Mouse (Mus musculus): Measurements from ENCODE around the gene Exoc1. TPM values are rescaled to one million over a fixed set of nuclear protein-coding genes. Genes with fewer than 3 reads are reported as not detected.

Exoc1 gene
- 10 to 100 TPM; 51.5 to 88.9 TPM for polyA plus RNA-seq (2017; shearing (Covaris generic))

DNA sequence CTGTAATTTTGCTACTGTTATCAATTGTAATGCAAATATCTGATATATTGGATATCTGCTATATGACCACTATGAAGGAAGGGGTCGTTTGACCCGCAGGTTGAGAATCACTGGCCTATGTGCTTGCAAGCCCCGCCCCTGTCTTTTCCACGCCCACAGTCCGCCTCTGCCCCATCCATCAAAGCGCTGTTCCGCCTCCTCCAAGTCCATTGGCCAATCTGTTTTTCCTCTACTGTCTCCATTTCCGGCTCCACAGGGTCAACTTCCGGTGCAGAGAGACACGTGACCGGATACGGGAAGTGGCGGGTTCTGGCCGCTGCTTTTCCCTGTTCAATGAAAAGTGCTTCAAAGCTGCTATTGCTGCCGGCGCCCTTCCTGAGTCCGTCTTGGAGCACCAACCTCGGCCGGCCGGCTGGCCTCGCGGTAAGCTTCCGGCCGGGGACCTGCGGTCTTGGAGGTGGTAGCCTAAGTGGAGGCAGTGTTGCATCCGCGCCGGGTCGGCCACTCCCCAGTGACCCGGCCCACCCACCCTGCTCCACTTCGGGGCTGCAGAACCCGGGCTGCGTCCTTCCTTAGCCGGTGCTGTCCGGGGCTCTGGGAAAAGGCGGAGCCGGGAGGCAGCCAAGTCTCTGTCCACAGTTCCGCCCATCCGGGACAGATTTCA is at the start of gene Exoc1:
TSS of gene Exoc1 (plus strand) at position 272 of the 664 bp plus-strand sequence.
- peak; percentile 100 for ATAC-seq

- ATAC-seq, result no peak
Observed at GRCm38 (mm10) chr5:76483811-76484210, 45.3 kb upstream of the Exoc1 start, which contains the start of gene Gm7271. Gene Gm7271 (plus strand): TSS chr5:76484040.

GRCm38 (mm10) chr5:76495126-76495525 is 34.0 kb upstream of the Exoc1 start:
- ATAC-seq, result no peak

DNA sequence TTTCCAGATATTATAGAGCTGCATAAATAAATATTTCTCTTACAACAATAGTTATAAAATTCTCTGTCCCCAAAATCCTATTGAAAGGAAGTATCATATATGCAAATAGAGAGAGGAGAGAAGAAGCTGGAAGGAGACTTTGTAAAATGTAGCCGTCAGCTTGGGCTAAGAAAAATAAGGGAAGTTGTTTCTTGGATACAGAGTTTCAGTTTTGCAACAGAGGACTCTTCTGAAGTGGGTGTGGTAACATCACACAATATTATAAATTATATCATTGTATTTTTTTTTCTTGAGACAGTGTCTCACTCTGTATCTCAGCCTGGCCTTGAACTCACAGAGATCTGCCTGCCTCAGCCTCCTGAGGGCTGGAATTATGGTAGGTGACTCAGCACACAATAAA is 6.7 kb upstream of the Exoc1 start:
- no peak for ATAC-seq

DNA sequence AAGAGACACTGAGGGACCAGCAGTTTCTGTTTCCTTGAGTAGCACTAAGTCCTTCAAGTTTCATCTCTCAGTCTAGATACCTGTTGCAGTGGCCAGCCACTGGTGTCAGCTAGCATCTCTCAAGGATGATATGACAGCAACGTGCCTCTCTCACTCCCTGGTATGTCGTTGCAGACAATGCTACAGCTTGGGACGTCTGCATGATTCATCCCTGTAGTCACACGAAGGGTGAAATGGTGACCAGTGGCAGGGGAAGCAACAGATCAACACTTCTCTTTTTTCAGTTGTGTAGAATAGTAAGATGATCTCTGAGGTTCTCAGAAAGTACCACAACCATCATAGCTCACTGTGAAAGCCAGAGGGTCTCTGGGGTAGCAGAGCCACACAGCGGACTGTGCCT is 4.5 kb upstream of the Exoc1 start:
- ATAC-seq, result no peak

- no peak for ATAC-seq
Observed at GRCm38 (mm10) chr5:76525066-76525465, 4.0 kb upstream of the Exoc1 start.

DNA sequence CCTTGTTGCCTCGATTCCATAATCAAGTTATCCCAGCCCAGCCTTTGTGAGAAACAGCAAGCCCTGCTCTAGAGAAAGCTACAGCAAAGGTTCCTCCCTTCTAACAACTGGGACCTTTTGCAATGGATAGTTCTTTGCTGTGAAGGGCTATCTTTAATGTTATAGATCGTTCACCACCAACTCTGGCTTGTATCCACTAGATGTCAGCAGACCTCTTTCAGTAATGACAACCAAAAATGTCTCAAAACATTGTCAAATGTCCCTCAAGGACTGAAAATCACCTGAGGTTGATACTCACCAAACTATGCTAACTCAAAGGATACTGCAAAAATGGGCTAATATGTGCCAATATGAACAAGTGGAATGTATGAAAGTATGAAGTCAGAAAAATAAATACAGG is 3.3 kb upstream of the Exoc1 start:
- no peak for ATAC-seq

- ATAC-seq, result no peak
Observed at GRCm38 (mm10) chr5:76529704-76530066, 574 bp downstream of the Exoc1 start.

GRCm38 (mm10) chr5:76533186-76533585 is 4.1 kb downstream of the Exoc1 start:
- ATAC-seq, result no peak

- ATAC-seq, result no peak
Observed at GRCm38 (mm10) chr5:76536231-76536630, 7.1 kb downstream of the Exoc1 start.

- ATAC-seq, result no peak
Observed at GRCm38 (mm10) chr5:76537578-76537977, 8.5 kb downstream of the Exoc1 start.

DNA sequence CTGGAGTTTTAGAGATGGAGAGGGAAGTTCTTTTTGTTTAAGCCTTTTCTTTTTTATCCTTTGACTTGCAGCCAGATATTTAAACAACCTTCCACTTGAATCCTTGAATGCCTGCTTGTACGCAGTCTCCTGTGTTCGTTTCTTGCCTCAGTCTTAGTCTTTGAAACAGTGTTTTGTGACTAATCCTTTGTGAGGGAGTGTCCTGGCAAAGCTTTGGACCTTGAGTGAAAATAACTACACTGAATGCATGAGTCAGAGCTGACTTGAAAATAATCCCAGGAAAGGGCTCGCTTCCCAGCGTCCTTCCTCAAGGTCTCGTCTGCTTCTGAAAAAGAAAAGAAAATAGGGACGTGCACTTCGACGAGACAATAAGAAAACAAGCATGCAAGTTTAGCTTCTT is 11.1 kb downstream of the Exoc1 start:
- no peak for ATAC-seq

- peak; percentile 58 for ATAC-seq
Observed at GRCm38 (mm10) chr5:76540842-76541241, 11.7 kb downstream of the Exoc1 start.

GRCm38 (mm10) chr5:76543200-76543599 is 14.1 kb downstream of the Exoc1 start:
- peak; percentile 53 for ATAC-seq

DNA sequence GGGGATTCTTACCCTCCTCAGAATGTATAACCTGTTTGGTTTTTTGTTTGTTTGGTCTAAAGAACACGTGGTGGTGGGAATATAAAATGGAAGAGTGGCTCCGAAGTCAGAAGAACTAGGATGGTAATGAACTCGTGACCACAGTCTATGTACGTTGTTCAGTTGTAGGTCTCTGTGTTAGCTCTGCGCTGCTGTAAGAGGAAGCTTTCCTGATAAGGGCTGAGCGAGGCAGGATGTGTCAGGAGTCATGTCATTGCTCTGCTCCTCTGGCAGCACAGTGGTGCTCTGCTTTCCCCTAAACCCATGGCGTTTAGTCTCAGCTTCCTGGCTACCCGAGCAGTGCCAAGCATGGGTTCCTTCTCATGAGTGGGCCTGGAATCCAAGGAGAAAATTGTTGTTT is 21.3 kb downstream of the Exoc1 start:
- ATAC-seq, result no peak

GRCm38 (mm10) chr5:76565321-76565720 is 36.2 kb downstream of the Exoc1 start:
- ATAC-seq, result peak; percentile 100

- no peak for ATAC-seq
Observed at GRCm38 (mm10) chr5:76574251-76574650, 45.1 kb downstream of the Exoc1 start.

- no peak for ATAC-seq
Observed at GRCm38 (mm10) chr5:76577026-76577425, 47.9 kb downstream of the Exoc1 start.

- ATAC-seq, result no peak
Observed at GRCm38 (mm10) chr5:76585378-76585777, 56.3 kb downstream of the Exoc1 start.

GRCm38 (mm10) chr5:76588551-76589283 is 59.6 kb downstream of the Exoc1 start, which contains the start of gene Cep135:
Gene Cep135 (plus strand): TSS chr5:76588698.
- peak; percentile 80 for ATAC-seq

DNA sequence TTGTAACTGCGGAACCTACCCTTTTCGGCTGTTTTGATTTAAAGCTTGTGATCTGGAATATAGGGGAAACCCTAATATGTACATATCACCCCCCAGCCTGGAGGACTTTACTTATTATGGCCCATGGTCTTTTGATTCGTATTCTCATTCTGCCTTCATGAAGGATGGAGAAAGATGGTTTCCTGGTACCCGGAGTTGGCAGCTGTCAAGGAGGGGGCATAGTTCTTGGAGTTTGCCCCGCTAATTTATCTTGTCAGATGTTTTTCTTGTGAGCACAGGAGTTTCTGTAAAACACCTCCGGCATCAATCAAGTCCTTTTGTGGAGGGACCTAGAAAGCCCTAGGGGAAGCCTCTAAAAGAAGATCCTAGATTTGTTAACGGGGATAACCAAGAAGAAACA is 60.2 kb downstream of the Exoc1 start:
- peak; percentile 4 for ATAC-seq

DNA sequence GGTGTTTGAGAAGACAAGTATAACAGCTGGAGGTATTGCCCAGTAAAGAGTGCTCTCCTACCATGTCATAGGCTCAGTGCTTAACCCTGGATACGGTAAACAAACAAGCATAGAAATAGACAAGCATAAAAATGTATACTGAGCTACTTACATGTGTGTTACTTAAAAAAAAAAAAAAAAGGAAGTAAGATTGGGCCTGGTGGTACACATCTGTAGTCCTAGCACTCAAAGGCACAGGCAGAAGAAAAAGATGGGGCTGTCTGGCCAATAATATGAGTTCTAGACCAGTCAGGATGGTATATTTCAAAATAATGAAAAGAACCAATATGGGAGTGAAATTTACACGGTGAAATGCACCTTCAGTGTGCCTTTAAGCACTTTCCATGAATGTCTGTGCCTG is 60.9 kb downstream of the Exoc1 start:
- no peak for ATAC-seq

DNA sequence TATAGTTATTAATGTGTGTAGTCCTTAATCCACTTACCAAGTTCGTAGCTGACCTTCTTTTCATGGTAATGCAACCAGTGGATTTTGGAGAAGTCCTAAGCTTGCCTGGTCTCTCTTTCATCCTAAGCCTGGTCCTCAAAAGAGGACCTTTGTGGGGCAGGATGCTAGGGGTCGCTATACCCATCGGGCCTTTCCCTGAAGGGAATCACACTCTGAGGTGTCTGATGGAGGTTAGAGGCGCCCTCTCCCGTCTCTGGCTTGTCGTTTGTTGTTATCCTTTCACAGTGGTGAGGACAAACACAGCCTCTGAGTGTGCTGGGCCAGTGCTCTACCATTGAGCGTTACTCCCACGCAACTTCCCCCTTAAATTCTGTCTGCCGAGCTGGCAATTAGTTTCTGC is 62.8 kb downstream of the Exoc1 start:
- no peak for ATAC-seq

- ATAC-seq, result no peak
Observed at GRCm38 (mm10) chr5:76609702-76610370, 80.7 kb downstream of the Exoc1 start.
